Mouse (Mus musculus) NIH3T3 (cell line): ENCODE data around the gene Rnf133.

Experiments
- DNase-seq: peaks from one replicate; pipeline ENCODE4 v3.0.0-alpha.2; 2012; ENCODE audit warnings: low read depth

The Rnf133 gene

DNA sequence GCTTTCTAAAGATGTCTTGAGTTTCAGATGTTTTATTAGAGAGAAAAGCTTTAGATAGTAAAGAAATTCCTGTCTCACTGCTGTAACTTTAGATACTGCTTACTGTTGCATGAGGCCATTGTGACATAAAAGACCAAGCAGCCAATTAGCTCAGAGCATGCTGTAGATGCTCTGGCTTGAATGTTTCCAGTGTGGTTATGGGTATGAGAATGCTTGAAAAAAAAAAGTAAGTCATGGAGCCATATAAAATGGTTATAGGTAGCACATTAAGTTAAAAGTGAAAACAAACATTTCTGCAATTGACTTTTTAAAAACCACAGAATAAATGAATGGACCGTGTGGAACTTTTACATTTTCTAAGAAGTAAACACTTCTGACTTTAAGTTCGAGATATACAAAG, at the start of gene Rnf133:
Gene Rnf133, minus strand, starts transcription at position 101 of the 400 bp plus-strand sequence.
- DNase-seq: no peak

- no peak for DNase-seq
These were observed 28.1 kb upstream of the Rnf133 start for GRCm38 (mm10) chr6:23678172-23678571.

DNA sequence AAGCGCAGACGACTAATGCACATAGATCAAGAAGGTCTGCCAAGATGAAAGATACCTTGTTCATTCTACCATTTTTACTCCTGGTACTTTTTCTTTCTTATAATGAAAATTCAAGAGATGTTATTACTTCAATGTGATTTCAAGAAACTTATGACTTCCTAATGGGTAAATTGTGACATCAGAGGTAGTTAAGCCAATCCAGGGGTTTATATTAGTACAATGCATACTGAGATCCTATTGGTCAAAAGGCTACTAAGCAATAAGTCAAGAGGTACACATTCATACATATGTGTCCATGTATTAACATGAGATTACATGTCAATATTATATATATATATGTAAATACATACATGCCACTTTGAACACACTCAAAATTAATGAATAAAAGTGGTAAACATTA, 4.9 kb upstream of the Rnf133 start, which contains the start of gene Rnf148:
Gene Rnf148, minus strand, starts transcription at position 101 of the 400 bp plus-strand sequence.
- no peak for DNase-seq

GRCm38 (mm10) chr6:23648732-23649131, 1.4 kb downstream of the Rnf133 start:
- DNase-seq: no peak

DNA sequence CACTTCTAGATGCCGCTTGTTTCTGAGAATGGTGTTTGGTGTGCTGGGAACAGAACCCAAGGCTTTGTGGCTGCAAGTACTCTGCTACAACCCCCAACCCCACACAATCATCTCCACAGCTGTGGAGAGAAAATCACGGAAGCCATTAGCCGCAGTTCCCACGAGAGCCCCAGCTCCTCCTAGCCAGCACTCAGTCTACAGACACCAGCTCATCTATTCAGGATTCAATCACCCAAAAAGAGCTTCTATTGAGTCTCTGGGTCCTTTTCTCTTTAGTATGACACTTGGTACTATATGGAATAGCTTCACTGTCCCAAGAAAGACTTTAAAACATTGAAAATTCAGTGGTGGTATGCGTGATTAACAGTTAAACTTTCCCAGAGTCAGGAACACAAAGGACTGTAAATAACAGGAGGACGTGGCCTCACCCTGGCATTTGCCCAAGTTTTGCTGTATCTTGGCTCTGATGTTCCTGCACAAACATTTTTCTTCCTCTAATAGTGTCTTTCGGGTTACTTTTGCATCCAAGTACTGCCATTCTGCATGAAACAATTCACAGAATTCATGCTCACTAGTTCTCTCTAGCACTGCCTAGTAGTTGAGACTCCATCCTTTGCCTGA, 2.4 kb downstream of the Rnf133 start:
- DNase-seq: no peak

DNA sequence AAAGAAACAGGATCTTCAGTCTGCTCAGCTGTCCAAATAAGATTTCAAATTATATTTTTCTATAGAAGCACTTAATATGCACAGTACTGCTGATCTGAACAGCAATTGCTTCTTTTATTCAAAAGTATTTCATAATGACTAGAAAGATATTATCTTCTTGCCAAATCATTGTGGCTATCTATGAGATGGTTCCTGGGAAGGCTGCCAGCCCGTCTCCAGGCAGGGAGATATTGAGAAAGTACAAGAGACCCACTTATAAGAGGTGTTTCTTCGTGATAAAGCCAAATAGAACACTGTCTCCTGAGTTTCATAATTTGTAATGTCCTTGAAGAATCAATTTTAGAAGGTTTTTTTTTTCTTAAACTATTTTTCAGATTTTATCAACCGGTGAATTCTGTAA, 13.0 kb downstream of the Rnf133 start:
- DNase-seq: no peak

- no peak for DNase-seq
These were observed 14.9 kb downstream of the Rnf133 start for GRCm38 (mm10) chr6:23635208-23635607.

DNA sequence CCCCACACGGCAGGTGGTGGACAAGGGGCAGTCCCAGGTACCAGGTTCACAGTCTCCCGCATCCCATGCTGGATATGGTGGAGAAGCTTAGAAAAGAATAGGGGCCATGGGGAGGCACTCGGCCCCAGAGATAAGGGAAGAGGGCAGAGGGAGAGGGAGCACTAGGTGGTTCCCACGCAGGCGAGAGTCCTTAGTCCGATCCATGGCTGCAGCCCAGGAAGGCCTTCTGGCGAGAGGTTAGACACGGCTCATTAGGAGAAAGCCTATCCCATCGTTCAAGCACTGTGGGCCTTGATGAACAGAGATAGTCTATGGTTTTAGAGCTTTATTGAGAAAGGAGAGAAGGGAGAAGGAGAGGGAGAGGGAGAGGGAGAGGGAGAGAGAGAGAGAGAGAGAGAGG, 16.1 kb downstream of the Rnf133 start:
- DNase-seq: no peak

DNA sequence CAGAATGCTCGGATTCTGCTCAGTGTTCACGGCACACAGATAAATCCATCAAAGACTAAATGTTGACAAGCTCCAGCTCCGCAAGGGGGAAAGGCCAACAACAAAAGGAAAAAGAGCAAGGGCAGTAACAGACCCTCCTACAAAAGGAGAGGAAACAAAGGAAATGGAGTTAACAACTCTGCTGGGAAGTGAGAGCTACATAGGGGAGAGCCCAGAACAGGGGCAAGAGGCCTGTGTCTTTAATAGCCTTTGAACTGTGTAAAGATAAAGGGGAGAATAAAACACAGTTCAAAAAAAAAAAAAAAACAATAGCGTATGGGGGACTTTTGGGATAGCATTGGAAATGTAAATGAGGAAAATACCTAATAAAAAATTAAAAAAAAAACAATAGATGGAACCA, 19.6 kb downstream of the Rnf133 start:
- no peak for DNase-seq
